Mouse (Mus musculus) kidney, embryonic 14.5 days (tissue): ENCODE results near the gene Olfr1122. TPM values are rescaled to one million over a fixed set of nuclear protein-coding genes. Genes with fewer than 3 reads are reported as not detected.

Experiments used
- ATAC-seq: fragments of 200-750 bp; cut with Nextera tagmentation; 2 replicates; pipeline ENCODE4 v1.8.0; 2017; ENCODE audit warnings: moderate number of reproducible peaks, mild to moderate bottlenecking, moderate TSS enrichment, moderate library complexity; ENCODE audit not compliant: low FRiP score, low TSS enrichment
- H3K27ac ChIP-seq: fragments of 300-500 bp; sonication (generic); 2 replicates; pipeline ENCODE4 v1.5.1; 2014; ENCODE audit warnings: low read depth, mild to moderate bottlenecking, low read length, moderate library complexity, mixed read lengths
- H3K27me3 ChIP-seq: fragments of 300-500 bp; sonication (generic); 2 replicates; pipeline ENCODE4 v1.6.1; 2014; ENCODE audit warnings: mild to moderate bottlenecking, low read length; ENCODE audit not compliant: control insufficient read depth, insufficient read depth
- H3K36me3 ChIP-seq: fragments of 300-500 bp; sonication (generic); 2 replicates; pipeline ENCODE4 v1.6.1; 2014; ENCODE audit warnings: low read length, mixed read lengths; ENCODE audit not compliant: control insufficient read depth, insufficient read depth
- H3K4me1 ChIP-seq: fragments of 300-500 bp; sonication (generic); 2 replicates; pipeline ENCODE4 v1.6.1; 2014; ENCODE audit warnings: low read length, mixed read lengths; ENCODE audit not compliant: control insufficient read depth, insufficient read depth
- H3K4me2 ChIP-seq: fragments of 300-500 bp; sonication (generic); replicated peaks from 2 replicates; pipeline ENCODE4 v1.6.1; 2014; ENCODE audit warnings: low read depth, mild to moderate bottlenecking, low read length
- H3K4me3 ChIP-seq: fragments of 300-500 bp; sonication (generic); 2 replicates; pipeline ENCODE4 v1.5.1; 2014; ENCODE audit warnings: mild to moderate bottlenecking, low read length
- H3K9ac ChIP-seq: fragments of 300-500 bp; sonication (generic); 2 replicates; pipeline ENCODE4 v1.6.1; 2014; ENCODE audit warnings: low read depth, mild to moderate bottlenecking, low read length, moderate library complexity
- H3K9me3 ChIP-seq: fragments of 300-500 bp; sonication (generic); 2 replicates; pipeline ENCODE4 v1.6.1; 2016; ENCODE audit warnings: low read length; ENCODE audit not compliant: control insufficient read depth
- WGBS: fragments of 180-500 bp; shearing (Covaris S2); extraction: QIAGEN DNeasy Blood & Tissue Kit; methylation state at CpG from one replicate; pipeline ENCODE4 v1.1.7; 2014; 5-methylcytosine and 5-hydroxymethylcytosine counted together
- polyA plus RNA-seq: library from polyadenylated mRNA; unstranded; fragments of >200 nt; fragmentation: Nextera tagmentation; extraction: Ambion mirVana; gene quantifications from 2 replicates; pipeline ENCODE4 v1.2.1, GENCODE M21; 2014

Olfr1122 gene
- polyA plus RNA-seq, 1 experiment from 2014 or later = not detected

DNA sequence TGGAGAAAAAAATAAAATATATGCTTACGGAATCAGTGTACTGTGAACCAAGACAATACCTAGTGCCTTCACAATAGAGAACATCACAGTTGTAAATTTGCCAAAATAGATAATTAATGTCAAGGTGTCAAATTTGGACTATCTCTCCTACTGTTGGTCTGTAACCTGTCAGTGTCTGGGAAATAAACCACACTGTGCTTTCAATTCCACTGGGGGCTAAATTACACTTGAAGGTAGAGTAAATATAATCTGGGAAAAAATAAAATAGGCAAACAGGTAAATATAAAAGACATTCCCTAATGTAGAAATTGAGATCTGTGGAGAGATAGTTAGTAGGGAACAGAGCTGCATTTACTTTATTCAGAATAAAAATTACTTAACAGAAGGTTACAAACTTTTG, 44.3 kb downstream of the Olfr1122 start, which contains the start of gene Olfr1124:
Gene Olfr1124 (plus strand): TSS at position 301 of the 400 bp plus-strand sequence.
- 89% methylated on average over 1 of the region's 1 CpGs for WGBS
- Histone ChIP-seq H3K36me3 (no peaks in the 10 kb centered on the region), H3K4me2 (no peak within 1 kb of the TSS), H3K4me1 (no peaks in the 10 kb centered on the region), H3K4me3 (no peak within 1 kb of the TSS), H3K9me3 (no peaks in the 10 kb centered on the region), H3K9ac (no peak within 1 kb of the TSS), H3K27ac (no peak within 1 kb of the TSS), H3K27me3 (no peaks in the 10 kb centered on the region)
- no peak for ATAC-seq

- Histone ChIP-seq H3K4me3 (no peak overlapping the region), H3K27me3 (no peaks in the 10 kb centered on the region), H3K36me3 (no peaks in the 10 kb centered on the region), H3K4me1 (no peaks in the 10 kb centered on the region), H3K4me2 (no peak overlapping the region), H3K9ac (no peak overlapping the region), H3K9me3 (no peaks in the 10 kb centered on the region), H3K27ac (no peak overlapping the region)
- ATAC-seq = no peak
- 91% methylated on average over 16 of the region's 16 CpGs for WGBS
These were observed 52.1 kb downstream of the Olfr1122 start for GRCm38 (mm10) chr2:87437731-87438130.

Other genes with a start within 250 kb of the Olfr1122 start
- not detected in 2 replicates for gene Olfr1110, start 245.5 kb upstream of the Olfr1122 start, polyA plus RNA-seq
- gene Olfr1111, start 233.2 kb upstream of the Olfr1122 start, polyA plus RNA-seq = not detected in 2 replicates
- not detected in 2 replicates for gene Olfr1112, start 198.1 kb upstream of the Olfr1122 start, polyA plus RNA-seq
- not detected in 2 replicates for gene Olfr1113, start 176.9 kb upstream of the Olfr1122 start, polyA plus RNA-seq
- gene Olfr1115, start 137.8 kb upstream of the Olfr1122 start, polyA plus RNA-seq = not detected in 2 replicates
- not detected in 2 replicates for gene Olfr1116, start 118.3 kb upstream of the Olfr1122 start, polyA plus RNA-seq
- gene Olfr1118, start 78.3 kb upstream of the Olfr1122 start, polyA plus RNA-seq = not detected in 2 replicates
- not detected in 2 replicates for gene Olfr1120, start 31.0 kb upstream of the Olfr1122 start, polyA plus RNA-seq
- gene Olfr1121, start 16.0 kb upstream of the Olfr1122 start, polyA plus RNA-seq = not detected in 2 replicates
- not detected in 2 replicates for gene Olfr1123, start 30.8 kb downstream of the Olfr1122 start, polyA plus RNA-seq
- gene Olfr1124, start 44.4 kb downstream of the Olfr1122 start, polyA plus RNA-seq = 0.10 TPM in 1 of 2 replicates, not detected in the other
- not detected in 2 replicates for gene Olfr1126, start 68.1 kb downstream of the Olfr1122 start, polyA plus RNA-seq
- gene Pramel7, start 111.2 kb downstream of the Olfr1122 start, polyA plus RNA-seq = not detected in 2 replicates
- gene Pramel6, start 120.7 kb downstream of the Olfr1122 start, polyA plus RNA-seq = not detected in 2 replicates
- gene Olfr153, start 145.9 kb downstream of the Olfr1122 start, polyA plus RNA-seq = not detected in 2 replicates
- not detected in 2 replicates for gene Olfr1128, start 159.7 kb downstream of the Olfr1122 start, polyA plus RNA-seq
- gene Olfr1129, start 188.1 kb downstream of the Olfr1122 start, polyA plus RNA-seq = not detected in 2 replicates
- not detected in 2 replicates for gene Olfr1130, start 220.4 kb downstream of the Olfr1122 start, polyA plus RNA-seq
- gene Olfr1131, start 241.3 kb downstream of the Olfr1122 start, polyA plus RNA-seq = not detected in 2 replicates